25 mouse cellular contexts compared by ENCODE assay signal in the genomic region with DNA sequence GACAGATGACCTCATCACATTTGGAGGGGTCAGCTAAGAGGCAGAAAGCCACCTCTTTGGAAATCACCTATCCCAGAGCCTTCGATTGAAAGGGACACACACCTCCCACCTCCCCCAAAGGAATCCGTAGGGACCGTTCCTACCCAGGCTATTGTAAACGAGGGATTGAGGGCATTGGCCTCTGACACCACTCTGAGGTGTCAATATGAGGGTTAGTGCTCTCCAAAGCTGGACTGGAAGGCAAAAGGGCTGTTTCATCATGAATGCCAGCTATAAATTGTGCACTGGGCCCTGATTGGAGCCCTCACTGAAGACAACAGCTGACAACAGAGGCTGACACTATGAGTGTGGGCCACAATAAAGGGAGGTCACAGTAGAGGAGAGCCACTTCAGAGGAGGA. TPM values are rescaled to one million over a fixed set of nuclear protein-coding genes. Genes with fewer than 3 reads are reported as not detected.
DNase-seq lines count a peak whose midpoint lies in the region; ATAC-seq and TF ChIP-seq lines count a peak whose summit lies in the region.
"Had no signal": no experiment of that assay in that cellular context is flagged by ENCODE, and none has a peak within 500 bp of the region (broad histone marks: within the 10 kb centered on the region; RNA-seq: fewer than 3 reads in every experiment).

No protein-coding gene starts in this region.

- peak; percentile 69 for DNase-seq in heart, adult 11 months
- no peak for DNase-seq in heart, adult 18-20 months
- DNase-seq in liver, postnatal 0 days, result no peak
- DNase-seq in liver, embryonic 11.5 days (ENCODE audit: low spot score), result no peak
- DNase-seq in layer of hippocampus, adult 9-11 months, result no peak
- DNase-seq: adrenal gland, adult 2 months; adrenal gland, postnatal 10 days; adrenal gland, postnatal 25 days; cerebellum, adult 11 months; cerebellum, adult 18-20 months; cerebellum, adult 8-10 months; cerebellum, adult 9-11 months; cerebellum, postnatal 14 days; cerebellum, postnatal 36 days; embryo, embryonic 11 days had no signal

- no peaks in the 10 kb centered on the region for H3K36me3 ChIP-seq in liver, postnatal 0 days (replicated peaks; ENCODE audit: insufficient read depth, low read length)
- no peaks in the 10 kb centered on the region for H3K36me3 ChIP-seq in liver, embryonic 11.5 days (ENCODE audit: control insufficient read depth, insufficient read depth, low read length)
- H3K36me3 ChIP-seq in stomach, embryonic 16.5 days (ENCODE audit: control insufficient read depth, insufficient read depth, low read length), result no peaks in the 10 kb centered on the region
- H3K36me3 ChIP-seq: embryonic facial prominence, embryonic 13.5 days; embryonic facial prominence, embryonic 15.5 days; forebrain, embryonic 12.5 days had no signal

- 0 out of 2 replicates have a peak, but pooled peaks cover 9% of the 10 kb centered on the region for H3K4me1 ChIP-seq in liver, postnatal 0 days (ENCODE audit: insufficient read depth)
- H3K4me1 ChIP-seq in liver, embryonic 11.5 days (replicated peaks; ENCODE audit: control insufficient read depth, insufficient read depth, low read length), result no peaks in the 10 kb centered on the region
- H3K4me1 ChIP-seq in stomach, embryonic 16.5 days (ENCODE audit: control insufficient read depth, insufficient read depth, low read length), result peaks cover 10% of the 10 kb centered on the region
- H3K4me1 ChIP-seq: embryonic facial prominence, embryonic 13.5 days; forebrain, embryonic 12.5 days had no signal

- TF ChIP-seq CTCF in liver, postnatal 0 days (IDR thresholded peaks at IDR 0.05; ENCODE audit: low read depth), result no peak

- H3K9me3 ChIP-seq in liver, postnatal 0 days (ENCODE audit: low read length), result no peaks in the 10 kb centered on the region
- H3K9me3 ChIP-seq in liver, embryonic 11.5 days (ENCODE audit: control insufficient read depth, low read length), result no peaks in the 10 kb centered on the region
- H3K9me3 ChIP-seq in stomach, embryonic 16.5 days (replicated peaks; ENCODE audit: control insufficient read depth, low read length), result no peaks in the 10 kb centered on the region
- H3K9me3 ChIP-seq: embryonic facial prominence, embryonic 13.5 days; embryonic facial prominence, embryonic 15.5 days; forebrain, embryonic 10.5 days; forebrain, embryonic 12.5 days had no signal

- H3K9ac ChIP-seq in liver, postnatal 0 days (replicated peaks), result no peak overlapping the region
- no peak overlapping the region for H3K9ac ChIP-seq in liver, embryonic 11.5 days (ENCODE audit: low read depth, low read length)
- H3K9ac ChIP-seq in stomach, embryonic 16.5 days (ENCODE audit: low read length), result no peak overlapping the region
- H3K9ac ChIP-seq: embryonic facial prominence, embryonic 13.5 days; embryonic facial prominence, embryonic 15.5 days; forebrain, embryonic 12.5 days had no signal

- H3K4me2 ChIP-seq in liver, postnatal 0 days (ENCODE audit: low read depth, low read length), result no peak overlapping the region
- no peak overlapping the region for H3K4me2 ChIP-seq in liver, embryonic 11.5 days
- H3K4me2 ChIP-seq in stomach, embryonic 16.5 days (ENCODE audit: low read depth, low read length), result no peak overlapping the region
- H3K4me2 ChIP-seq: embryonic facial prominence, embryonic 13.5 days; embryonic facial prominence, embryonic 15.5 days; forebrain, embryonic 12.5 days had no signal

- H3K4me3 ChIP-seq in liver, postnatal 0 days (ENCODE audit: low read depth, low read length), result no peak overlapping the region
- no peak overlapping the region for H3K4me3 ChIP-seq in liver, embryonic 11.5 days (ENCODE audit: low read depth, low read length)
- no peak overlapping the region for H3K4me3 ChIP-seq in stomach, embryonic 16.5 days (replicated peaks; ENCODE audit: low read length)
- H3K4me3 ChIP-seq: embryonic facial prominence, embryonic 13.5 days; embryonic facial prominence, embryonic 15.5 days; erythroblast, embryonic 14.5 days; forebrain, embryonic 10.5 days; forebrain, embryonic 12.5 days had no signal

- 59% methylated on average over 4 of the region's 4 CpGs for WGBS in liver, postnatal 0 days (ENCODE audit: insufficient replicate concordance)
- 76% methylated on average over 4 of the region's 4 CpGs for whole genome bisulfite sequencing in liver, embryonic 11.5 days
- WGBS in stomach, embryonic 16.5 days, result 55% methylated on average over 4 of the region's 4 CpGs

- no peaks in the 10 kb centered on the region for H3K27me3 ChIP-seq in liver, postnatal 0 days (ENCODE audit: insufficient read depth, low read length)
- no peaks in the 10 kb centered on the region for H3K27me3 ChIP-seq in liver, embryonic 11.5 days (replicated peaks; ENCODE audit: control insufficient read depth, insufficient read depth, low read length)
- no peaks in the 10 kb centered on the region for H3K27me3 ChIP-seq in stomach, embryonic 16.5 days (ENCODE audit: control insufficient read depth, insufficient read depth, low read length)
- H3K27me3 ChIP-seq: embryonic facial prominence, embryonic 13.5 days; embryonic facial prominence, embryonic 15.5 days; forebrain, embryonic 12.5 days had no signal

- no peak overlapping the region for H3K27ac ChIP-seq in liver, postnatal 0 days (ENCODE audit: low read depth)
- no peak overlapping the region for H3K27ac ChIP-seq in liver, embryonic 11.5 days (ENCODE audit: low read depth, low read length)
- peak overlapping the region; percentile 55 for H3K27ac ChIP-seq in stomach, embryonic 16.5 days (ENCODE audit: low read length)
- H3K27ac ChIP-seq: embryonic facial prominence, embryonic 13.5 days; embryonic facial prominence, embryonic 15.5 days; forebrain, embryonic 10.5 days; forebrain, embryonic 12.5 days had no signal

- ATAC-seq in liver, postnatal 0 days, result peak; percentile 82
- ATAC-seq in liver, embryonic 11.5 days (replicated peaks; ENCODE audit: low FRiP score), result no peak
- ATAC-seq in stomach, embryonic 16.5 days (ENCODE audit: insufficient read depth, low FRiP score), result no peak
- ATAC-seq: forebrain, embryonic 14.5 days had no signal

- TF ChIP-seq EP300 in liver, postnatal 0 days (IDR thresholded peaks at IDR 0.05; ENCODE audit: low read depth), result no peak

RNA-seq across cellular contexts. Expression of a gene that starts 34.5 kb away (rescaled TPM):
- 10 to 100 TPM; 70.1 to 70.9 TPM for total RNA-seq in heart, adult 18-20 months (2021)
- 0.13 and 0.15 TPM in 2 replicates for polyA plus RNA-seq in liver, postnatal 0 days (2015; fragmentation: Nextera tagmentation; extraction: Ambion mirVana)
- 0.34 and 0.45 TPM in 2 replicates for polyA plus RNA-seq in liver, embryonic 11.5 days (2014; fragmentation: Nextera tagmentation; extraction: Ambion mirVana)
- 3.3 and 3.4 TPM in 2 replicates for polyA plus RNA-seq in stomach, embryonic 16.5 days (2015; fragmentation: Nextera tagmentation; extraction: Ambion mirVana)
- total RNA-seq: common myeloid progenitor, adult 5-6 weeks; MEL had no signal
- polyA plus RNA-seq: C2C12; erythroblast, embryonic 14.5 days had no signal
